Mouse (Mus musculus) embryonic facial prominence, embryonic 12.5 days (tissue): ENCODE results near the gene Pex16. TPM values are rescaled to one million over a fixed set of nuclear protein-coding genes. Genes with fewer than 3 reads are reported as not detected.

Experiments used
- ATAC-seq: fragments of 200-750 bp; cut with Nextera tagmentation; 2 replicates; pipeline ENCODE4 v1.8.0; 2017; ENCODE audit not compliant: insufficient number of reproducible peaks, insufficient read depth, low FRiP score, low TSS enrichment
- H3K27ac ChIP-seq: fragments of 300-500 bp; sonication (generic); 2 replicates; pipeline ENCODE4 v1.5.1; 2016; ENCODE audit warnings: mild to moderate bottlenecking
- H3K27me3 ChIP-seq: fragments of 300-500 bp; sonication (generic); 2 replicates; pipeline ENCODE4 v1.6.1; 2016; ENCODE audit warnings: mild to moderate bottlenecking, moderate library complexity
- H3K36me3 ChIP-seq: fragments of 300-500 bp; sonication (generic); 2 replicates; pipeline ENCODE4 v1.6.1; 2016; ENCODE audit warnings: mild to moderate bottlenecking
- H3K4me1 ChIP-seq: fragments of 300-500 bp; sonication (generic); 2 replicates; pipeline ENCODE4 v1.6.1; 2016
- H3K4me2 ChIP-seq: fragments of 300-500 bp; sonication (generic); replicated peaks from 2 replicates; pipeline ENCODE4 v1.6.1; 2016; ENCODE audit warnings: mild to moderate bottlenecking, moderate library complexity
- H3K4me3 ChIP-seq: fragments of 300-500 bp; sonication (generic); 2 replicates; pipeline ENCODE4 v1.5.1; 2016; ENCODE audit warnings: mild to moderate bottlenecking
- H3K9ac ChIP-seq: fragments of 300-500 bp; sonication (generic); 2 replicates; pipeline ENCODE4 v1.6.1; 2016; ENCODE audit warnings: mild to moderate bottlenecking, moderate library complexity
- H3K9me3 ChIP-seq: fragments of 300-500 bp; sonication (generic); 2 replicates; pipeline ENCODE4 v1.6.1; 2016; ENCODE audit warnings: mild to moderate bottlenecking, moderate library complexity
- WGBS: fragments of 180-500 bp; shearing (Covaris S2); methylation state at CpG from one replicate; pipeline ENCODE4 v1.1.7; 2016; 5-methylcytosine and 5-hydroxymethylcytosine counted together
- polyA plus RNA-seq: library from polyadenylated mRNA; unstranded; fragments of >200 nt; fragmentation: Nextera tagmentation; extraction: Ambion mirVana; gene quantifications from 2 replicates; pipeline ENCODE4 v1.2.1, GENCODE M21; 2016

Gene Pex16
- polyA plus RNA-seq, 1 experiment from 2014 or later, result 18.4 TPM

GRCm38 (mm10) chr2:92403776-92404319 lies 29.4 kb downstream of the Pex16 start:
- Histone ChIP-seq H3K4me2 (no peak overlapping the region), H3K4me3 (no peak overlapping the region), H3K9me3 (no peaks in the 10 kb centered on the region), H3K27me3 (peaks cover 9% of the 10 kb centered on the region; the same call in 1 of the 2 replicates), H3K27ac (no peak overlapping the region), H3K9ac (no peak overlapping the region), H3K36me3 (peaks cover 51% of the 10 kb centered on the region), H3K4me1 (peaks cover 6% of the 10 kb centered on the region; the same call in 1 of the 2 replicates)
- WGBS, result 87% methylated on average over 5 of the region's 5 CpGs
- no peak for ATAC-seq

GRCm38 (mm10) chr2:92404737-92405136 lies 30.3 kb downstream of the Pex16 start:
- H3K9ac ChIP-seq, result no peak overlapping the region
- no peak overlapping the region for H3K27ac ChIP-seq
- H3K36me3 ChIP-seq, result peaks cover 60% of the 10 kb centered on the region
- no peak for ATAC-seq
- peaks cover 6% of the 10 kb centered on the region; the same call in 1 of the 2 replicates for H3K4me1 ChIP-seq
- H3K9me3 ChIP-seq, result no peaks in the 10 kb centered on the region
- no peak overlapping the region for H3K4me3 ChIP-seq
- 77% methylated on average over 6 of the region's 6 CpGs for WGBS
- H3K4me2 ChIP-seq, result no peak overlapping the region
- H3K27me3 ChIP-seq, result peaks cover 9% of the 10 kb centered on the region; the same call in 1 of the 2 replicates

GRCm38 (mm10) chr2:92405687-92406086 lies 31.2 kb downstream of the Pex16 start:
- no peak overlapping the region for H3K4me2 ChIP-seq
- peaks cover 69% of the 10 kb centered on the region for H3K36me3 ChIP-seq
- H3K9me3 ChIP-seq, result no peaks in the 10 kb centered on the region
- no peak overlapping the region for H3K9ac ChIP-seq
- H3K27me3 ChIP-seq, result 0 out of 2 replicates have a peak, but pooled peaks cover 3% of the 10 kb centered on the region
- no peak overlapping the region for H3K4me3 ChIP-seq
- H3K27ac ChIP-seq, result no peak overlapping the region
- peaks cover 5% of the 10 kb centered on the region; the same call in 1 of the 2 replicates for H3K4me1 ChIP-seq
- WGBS, result 94% methylated on average over 7 of the region's 7 CpGs
- no peak for ATAC-seq

GRCm38 (mm10) chr2:92408309-92409045 lies 34.0 kb downstream of the Pex16 start:
- no peak overlapping the region for H3K4me2 ChIP-seq
- H3K9me3 ChIP-seq, result no peaks in the 10 kb centered on the region
- no peak overlapping the region for H3K27ac ChIP-seq
- no peaks in the 10 kb centered on the region for H3K4me1 ChIP-seq
- H3K9ac ChIP-seq, result no peak overlapping the region
- H3K4me3 ChIP-seq, result no peak overlapping the region
- no peak for ATAC-seq
- H3K36me3 ChIP-seq, result peaks cover 91% of the 10 kb centered on the region
- WGBS, result 90% methylated on average over 18 of the region's 18 CpGs
- H3K27me3 ChIP-seq, result no peaks in the 10 kb centered on the region

GRCm38 (mm10) chr2:92411705-92412104 lies 37.2 kb downstream of the Pex16 start:
- Histone ChIP-seq H3K9ac (no peak overlapping the region), H3K36me3 (peaks cover 93% of the 10 kb centered on the region), H3K9me3 (no peaks in the 10 kb centered on the region), H3K27me3 (no peaks in the 10 kb centered on the region), H3K27ac (no peak overlapping the region), H3K4me3 (no peak overlapping the region), H3K4me2 (no peak overlapping the region), H3K4me1 (no peaks in the 10 kb centered on the region)
- 94% methylated on average over 10 of the region's 10 CpGs for WGBS
- no peak for ATAC-seq

GRCm38 (mm10) chr2:92421723-92422387 lies 47.4 kb downstream of the Pex16 start:
- WGBS, result 85% methylated on average over 7 of the region's 7 CpGs
- Histone ChIP-seq H3K36me3 (peaks cover 68% of the 10 kb centered on the region), H3K9ac (no peak overlapping the region), H3K4me1 (peaks cover 9% of the 10 kb centered on the region), H3K27ac (no peak overlapping the region), H3K27me3 (no peaks in the 10 kb centered on the region), H3K9me3 (no peaks in the 10 kb centered on the region), H3K4me2 (no peak overlapping the region), H3K4me3 (no peak overlapping the region)
- ATAC-seq, result no peak

- no peak overlapping the region for H3K27ac ChIP-seq
- no peak for ATAC-seq
These were observed 48.1 kb downstream of the Pex16 start for GRCm38 (mm10) chr2:92422388-92423135.

GRCm38 (mm10) chr2:92423156-92423555 lies 48.7 kb downstream of the Pex16 start:
- Histone ChIP-seq H3K27me3 (no peaks in the 10 kb centered on the region), H3K36me3 (peaks cover 59% of the 10 kb centered on the region), H3K9me3 (no peaks in the 10 kb centered on the region), H3K4me1 (peaks cover 16% of the 10 kb centered on the region), H3K4me2 (no peak overlapping the region), H3K27ac (no peak overlapping the region), H3K9ac (no peak overlapping the region), H3K4me3 (no peak overlapping the region)
- whole genome bisulfite sequencing, result 91% methylated on average over 9 of the region's 9 CpGs
- ATAC-seq, result no peak

More at GRCm38 (mm10) chr2:92422388-92423135, 48.1 kb downstream of the Pex16 start:
- peaks cover 10% of the 10 kb centered on the region for H3K4me1 ChIP-seq
- WGBS, result 75% methylated on average over 10 of the region's 10 CpGs
- no peak overlapping the region for H3K4me2 ChIP-seq
- H3K9me3 ChIP-seq, result no peaks in the 10 kb centered on the region
- H3K27me3 ChIP-seq, result no peaks in the 10 kb centered on the region
- H3K36me3 ChIP-seq, result peaks cover 64% of the 10 kb centered on the region
- no peak overlapping the region for H3K4me3 ChIP-seq
- no peak overlapping the region for H3K9ac ChIP-seq

GRCm38 (mm10) chr2:92423702-92424461 lies 49.4 kb downstream of the Pex16 start:
- peaks cover 18% of the 10 kb centered on the region for H3K4me1 ChIP-seq
- H3K4me3 ChIP-seq, result no peak overlapping the region
- no peak for ATAC-seq
- no peaks in the 10 kb centered on the region for H3K27me3 ChIP-seq
- no peaks in the 10 kb centered on the region for H3K9me3 ChIP-seq
- peak overlapping the region; percentile 80; the same call in 1 of the 2 replicates for H3K27ac ChIP-seq
- no peak overlapping the region for H3K9ac ChIP-seq
- peaks cover 52% of the 10 kb centered on the region for H3K36me3 ChIP-seq
- no peak overlapping the region for H3K4me2 ChIP-seq
- 88% methylated on average over 9 of the region's 9 CpGs for WGBS

GRCm38 (mm10) chr2:92424462-92425308 lies 50.2 kb downstream of the Pex16 start:
- WGBS, result 78% methylated on average over 9 of the region's 9 CpGs
- Histone ChIP-seq H3K9ac (no peak overlapping the region), H3K4me2 (no peak overlapping the region)

More at GRCm38 (mm10) chr2:92424462-92425308, 50.2 kb downstream of the Pex16 start:
- Histone ChIP-seq H3K27me3 (no peaks in the 10 kb centered on the region), H3K4me3 (no peak overlapping the region), H3K4me1 (peaks cover 22% of the 10 kb centered on the region), H3K36me3 (peaks cover 45% of the 10 kb centered on the region), H3K9me3 (no peaks in the 10 kb centered on the region), H3K27ac (peak overlapping the region; percentile 80)
- peak; percentile 55 for ATAC-seq
